Mouse (Mus musculus) ES-Bruce4 (cell line): ENCODE results near the gene Pttg1ip. TPM values are rescaled to one million over a fixed set of nuclear protein-coding genes. Genes with fewer than 3 reads are reported as not detected.

ENCODE experiments used
- H3K27ac ChIP-seq: 2 replicates; pipeline ENCODE4 v1.5.1; 2012; ENCODE audit warnings: low read length, inconsistent platforms; ENCODE audit not compliant: insufficient read depth
- H3K27me3 ChIP-seq: 2 replicates; pipeline ENCODE4 v1.6.1; 2012; ENCODE audit warnings: mild to moderate bottlenecking, low read length, inconsistent platforms; ENCODE audit not compliant: control insufficient read depth, poor library complexity, insufficient read depth, severe bottlenecking
- H3K36me3 ChIP-seq: 2 replicates; pipeline ENCODE4 v1.6.1; 2012; ENCODE audit warnings: inconsistent platforms, mild to moderate bottlenecking, low read length, moderate library complexity; ENCODE audit not compliant: control insufficient read depth, poor library complexity, insufficient read depth, severe bottlenecking
- H3K4me1 ChIP-seq: one replicate; pipeline ENCODE4 v1.8.1; 2011; ENCODE audit warnings: low read length; ENCODE audit not compliant: control insufficient read depth, insufficient read depth
- H3K4me3 ChIP-seq: 2 replicates; pipeline ENCODE4 v1.5.1; 2011; ENCODE audit warnings: low read depth, mild to moderate bottlenecking, low read length
- H3K9ac ChIP-seq: 2 replicates; pipeline ENCODE4 v1.6.1; 2012; ENCODE audit warnings: low read depth, mild to moderate bottlenecking, inconsistent platforms; ENCODE audit not compliant: poor library complexity, severe bottlenecking
- H3K9me3 ChIP-seq: replicated peaks from 2 replicates; pipeline ENCODE4 v1.6.1; 2012; ENCODE audit warnings: mild to moderate bottlenecking, low read length, inconsistent platforms; ENCODE audit not compliant: control insufficient read depth, poor library complexity, insufficient read depth, severe bottlenecking
- CTCF ChIP-seq: IDR thresholded peaks from one replicate; pipeline ENCODE4 v1.8.1; 2011; ENCODE audit warnings: low read depth, low read length
- EP300 ChIP-seq: IDR thresholded peaks from 2 replicates; pipeline ENCODE4 v1.6.1; 2011; ENCODE audit warnings: low read depth, low read length; ENCODE audit not compliant: insufficient read depth
- POLR2A ChIP-seq: IDR thresholded peaks from one replicate; pipeline ENCODE4 v1.8.1; 2011; ENCODE audit warnings: low read length; ENCODE audit not compliant: insufficient read depth
- polyA plus RNA-seq: library from polyadenylated mRNA; stranded (reverse); fragments of >200 nt; gene quantifications from 2 replicates; pipeline ENCODE4 v1.2.4, GENCODE M21; 2011; ENCODE audit warnings: low read depth; ENCODE audit not compliant: missing spikeins, insufficient read depth, insufficient read length

The Pttg1ip gene
- polyA plus RNA-seq = 83.2 and 89.6 TPM in 2 replicates

DNA sequence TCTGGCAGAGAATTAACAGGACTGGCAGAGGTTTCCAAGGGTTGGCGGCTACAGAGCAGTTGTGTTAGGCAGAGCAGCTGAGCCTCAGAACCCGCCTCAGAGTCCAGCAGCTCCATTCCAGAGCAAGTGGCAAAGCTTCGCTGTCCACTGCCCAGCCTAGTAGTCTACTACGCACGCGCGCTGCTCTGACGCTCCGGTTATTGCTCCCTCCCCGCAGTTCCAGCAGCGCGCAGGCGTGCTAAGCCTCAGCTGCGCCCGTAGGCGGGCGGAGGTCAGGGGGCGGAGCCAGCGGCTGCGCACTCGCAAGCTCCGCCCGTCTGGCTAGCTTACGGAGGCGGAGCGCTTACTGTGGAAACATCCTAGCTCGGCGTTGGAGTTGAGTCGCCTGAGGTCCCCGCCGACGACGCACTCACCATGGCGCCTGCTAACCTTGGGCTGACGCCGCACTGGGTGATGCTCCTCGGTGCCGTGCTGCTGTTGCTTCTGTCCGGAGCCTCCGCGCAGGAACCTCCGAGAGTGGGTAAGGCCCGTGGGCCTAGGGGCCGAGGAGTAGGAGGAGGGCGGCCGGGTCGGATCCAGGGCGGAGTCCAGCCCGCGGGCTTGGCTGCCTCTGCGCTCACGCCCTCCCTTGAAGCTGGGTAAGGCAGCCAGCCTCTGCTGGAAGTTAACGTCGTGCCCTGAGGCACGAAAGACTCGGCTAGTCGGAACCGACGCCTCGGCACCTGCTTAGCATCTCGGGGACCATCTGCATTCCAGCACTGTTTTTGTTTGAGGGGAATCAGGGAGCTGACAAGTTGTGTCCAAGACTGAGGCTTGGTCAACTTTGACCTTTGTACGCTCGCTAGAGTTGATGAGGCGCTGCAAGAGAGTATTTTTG is at the start of gene Pttg1ip:
TSS of gene Pttg1ip (plus strand) at position 313 of the 877 bp plus-strand sequence.
- TF ChIP-seq EP300 = peak; percentile 23; the same call in 1 of the 2 replicates
- no peak for TF ChIP-seq CTCF
- TF ChIP-seq POLR2A = peak; percentile 85
- Histone ChIP-seq H3K27ac (peak within 1 kb of the TSS; percentile 67), H3K27me3 (no peaks in the 10 kb centered on the region), H3K9me3 (no peaks in the 10 kb centered on the region), H3K9ac (peak within 1 kb of the TSS; percentile 67), H3K4me1 (peaks cover 6% of the 10 kb centered on the region), H3K4me3 (peak within 1 kb of the TSS; percentile 85), H3K36me3 (no peaks in the 10 kb centered on the region)

DNA sequence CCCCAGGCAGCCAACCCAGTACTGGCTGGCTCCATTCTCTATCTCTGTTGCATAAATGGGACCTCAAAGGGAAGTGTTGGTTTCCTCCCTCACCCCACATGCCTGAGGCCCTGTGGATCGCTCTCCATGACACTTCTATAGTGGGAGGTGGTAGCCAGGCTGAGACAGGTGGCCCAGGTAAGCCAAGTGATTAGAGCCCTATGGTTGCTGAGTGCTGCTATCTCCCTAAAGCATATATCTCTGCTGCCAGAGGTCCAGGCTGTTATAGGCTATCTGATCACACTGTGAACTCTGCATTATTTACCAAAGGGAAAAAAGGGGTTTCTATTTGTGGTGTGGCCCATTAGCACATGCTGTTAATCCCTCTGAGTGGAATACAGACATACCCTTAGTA is 49.5 kb upstream of the Pttg1ip start:
- Histone ChIP-seq H3K4me1 (no peaks in the 10 kb centered on the region), H3K4me3 (no peak overlapping the region), H3K9me3 (no peaks in the 10 kb centered on the region), H3K9ac (no peak overlapping the region), H3K27ac (no peak overlapping the region), H3K27me3 (no peaks in the 10 kb centered on the region), H3K36me3 (no peaks in the 10 kb centered on the region)
- TF ChIP-seq EP300 (no peak), CTCF (no peak)

DNA sequence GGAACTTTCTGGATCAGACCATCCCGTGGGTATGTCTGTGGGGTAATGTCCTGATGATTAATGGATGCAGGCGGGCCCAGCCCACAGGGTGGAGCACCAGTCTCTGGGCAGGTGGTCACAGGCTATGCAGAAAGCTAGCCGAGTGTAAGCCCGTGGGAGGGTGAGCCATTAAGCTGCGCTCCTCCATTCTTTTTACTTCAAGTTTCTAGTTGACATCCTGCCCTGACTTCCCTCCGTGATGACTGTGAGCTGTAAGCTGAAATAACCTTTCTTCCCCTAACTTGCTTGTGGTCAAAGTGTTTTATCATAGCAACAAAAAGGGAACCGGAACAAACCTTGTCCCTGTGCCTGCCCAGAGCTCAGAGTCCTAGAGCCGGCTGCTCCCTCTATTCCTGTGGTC is 44.8 kb upstream of the Pttg1ip start:
- TF ChIP-seq POLR2A = no peak
- no peak for TF ChIP-seq EP300
- no peak for TF ChIP-seq CTCF
- no peak overlapping the region for H3K27ac ChIP-seq
- H3K27me3 ChIP-seq = no peaks in the 10 kb centered on the region
- H3K4me1 ChIP-seq = no peaks in the 10 kb centered on the region
- no peak overlapping the region for H3K9ac ChIP-seq
- no peaks in the 10 kb centered on the region for H3K36me3 ChIP-seq
- no peaks in the 10 kb centered on the region for H3K9me3 ChIP-seq
- H3K4me3 ChIP-seq = no peak overlapping the region

DNA sequence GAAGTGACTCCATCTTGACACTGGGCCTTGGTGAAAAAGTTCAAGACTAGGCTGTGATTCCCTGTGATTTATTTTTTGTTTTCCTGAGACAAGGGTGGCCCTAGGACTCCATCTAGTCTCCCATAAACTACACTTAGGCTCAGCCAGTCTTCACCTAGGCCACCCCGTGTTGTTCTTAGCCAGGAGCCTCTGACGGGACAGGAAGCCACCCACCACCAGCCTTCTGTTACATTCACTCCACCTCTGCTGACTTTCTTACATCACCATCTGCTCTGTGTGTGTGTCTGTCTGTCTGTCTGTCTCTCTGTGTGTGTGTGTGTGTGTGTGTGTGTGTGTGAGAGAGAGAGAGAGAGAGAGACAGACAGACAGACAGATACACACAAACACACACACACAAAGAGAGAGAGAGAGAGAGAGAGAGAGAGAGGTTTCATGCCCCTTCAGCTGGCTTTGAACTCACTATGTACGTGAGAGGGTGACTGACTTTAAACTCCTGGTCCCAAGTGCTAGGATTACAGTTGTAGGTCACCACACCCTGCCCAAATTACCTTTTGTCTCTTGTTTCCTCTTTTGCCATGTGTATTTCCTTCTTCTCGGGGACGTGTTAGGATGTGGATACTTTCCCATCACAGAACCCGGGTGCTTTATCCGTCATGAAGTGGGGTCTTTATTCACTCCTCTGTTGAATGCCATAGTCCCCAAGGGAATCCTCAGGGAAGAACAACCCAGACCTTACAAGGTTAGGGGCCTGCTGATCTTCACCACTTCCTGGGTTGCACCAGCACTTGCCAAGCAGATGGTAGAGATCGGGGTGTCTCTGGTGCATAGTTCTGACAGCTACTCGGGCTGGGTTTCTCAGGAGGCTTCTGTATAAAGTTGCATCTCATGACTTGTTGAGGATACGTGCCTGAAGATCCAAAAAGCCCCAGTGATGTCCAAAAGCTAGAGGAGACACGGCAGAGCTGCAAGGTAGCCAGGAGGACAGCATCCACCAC is 44.0 kb upstream of the Pttg1ip start:
- Histone ChIP-seq H3K4me1 (no peaks in the 10 kb centered on the region), H3K9me3 (no peaks in the 10 kb centered on the region), H3K27me3 (no peaks in the 10 kb centered on the region), H3K36me3 (no peaks in the 10 kb centered on the region), H3K9ac (no peak overlapping the region), H3K4me3 (no peak overlapping the region), H3K27ac (no peak overlapping the region)
- TF ChIP-seq CTCF = no peak
- TF ChIP-seq EP300 = no peak
- no peak for TF ChIP-seq POLR2A

DNA sequence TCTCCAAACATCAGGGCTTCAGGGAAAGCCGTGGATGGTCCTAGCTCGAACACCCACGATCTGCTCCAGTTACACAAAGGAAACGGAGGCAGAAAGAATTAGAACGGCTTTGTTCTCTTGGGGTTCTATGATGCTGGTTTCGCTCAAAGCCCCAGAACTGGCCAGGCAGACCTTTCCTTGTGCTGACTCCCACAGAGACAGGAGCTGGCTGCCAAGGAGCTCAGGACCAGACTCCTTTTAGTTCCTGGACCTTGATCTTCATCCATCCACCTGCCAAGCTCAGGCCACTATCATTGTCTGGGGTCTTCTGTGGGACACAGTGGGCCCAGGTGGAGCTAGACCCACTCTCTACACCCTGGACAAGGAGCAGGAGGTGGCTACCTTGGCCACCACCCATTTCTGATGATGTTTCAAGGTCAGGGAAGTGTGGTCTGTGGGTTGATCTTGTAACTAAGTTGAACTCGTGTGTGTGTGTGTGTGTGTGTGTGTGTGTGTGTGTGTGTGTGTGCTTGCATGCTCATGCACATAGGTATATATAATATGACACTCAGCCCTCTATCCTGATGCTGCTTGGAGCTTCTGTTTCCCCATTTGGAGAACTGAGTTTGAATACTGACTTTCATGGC is 42.1 kb upstream of the Pttg1ip start:
- Histone ChIP-seq H3K27me3 (no peaks in the 10 kb centered on the region), H3K4me3 (no peak overlapping the region), H3K9me3 (no peaks in the 10 kb centered on the region), H3K36me3 (no peaks in the 10 kb centered on the region), H3K9ac (no peak overlapping the region), H3K4me1 (no peaks in the 10 kb centered on the region), H3K27ac (no peak overlapping the region)
- TF ChIP-seq POLR2A = no peak
- TF ChIP-seq EP300 = no peak
- no peak for TF ChIP-seq CTCF
